Mouse (Mus musculus) CD4-positive, CD25-positive, alpha-beta regulatory T cell, adult 2 months (primary cell): ENCODE measurements around the gene Reg4.

Source experiments
- DNase-seq: peaks from one replicate; pipeline ENCODE4 v3.0.0-alpha.2; 2012; ENCODE audit warnings: low read depth, low spot score

Gene Reg4

GRCm38 (mm10) chr3:98236266-98236665 lies 14.3 kb downstream of the Reg4 start:
- DNase-seq: no peak

GRCm38 (mm10) chr3:98237240-98237639 lies 15.3 kb downstream of the Reg4 start:
- no peak for DNase-seq

GRCm38 (mm10) chr3:98238150-98238549 lies 16.2 kb downstream of the Reg4 start:
- DNase-seq: no peak

GRCm38 (mm10) chr3:98242051-98242450 lies 20.1 kb downstream of the Reg4 start:
- DNase-seq: no peak

DNA sequence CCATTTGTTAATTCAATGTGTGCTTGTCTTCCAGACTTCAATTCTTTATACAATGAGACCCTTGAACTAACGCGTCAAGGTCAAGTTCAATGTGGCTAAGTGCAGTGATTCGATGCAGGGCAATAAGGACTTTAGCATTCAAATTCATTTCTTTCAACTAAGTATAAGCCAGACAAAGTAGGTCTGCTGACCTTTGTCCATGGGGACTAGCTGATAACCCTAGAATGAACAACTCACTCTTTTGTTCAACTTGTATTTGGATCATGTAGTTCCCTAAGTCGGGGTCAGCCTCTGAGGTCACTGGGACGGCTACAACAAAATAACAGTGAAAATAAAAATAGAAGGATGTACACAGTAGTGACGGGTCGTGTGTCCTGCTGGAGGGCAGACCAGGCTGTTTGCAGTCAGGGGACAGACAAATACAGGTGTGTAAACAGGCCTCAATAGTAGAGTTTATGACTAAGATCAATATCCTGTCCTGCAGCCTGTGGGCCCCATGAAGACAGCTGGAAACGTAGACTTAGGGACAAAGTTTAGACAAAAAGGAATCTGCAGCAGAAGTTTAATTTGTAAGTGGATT lies 20.6 kb downstream of the Reg4 start:
- no peak for DNase-seq

GRCm38 (mm10) chr3:98245892-98246291 lies 23.9 kb downstream of the Reg4 start:
- no peak for DNase-seq

DNA sequence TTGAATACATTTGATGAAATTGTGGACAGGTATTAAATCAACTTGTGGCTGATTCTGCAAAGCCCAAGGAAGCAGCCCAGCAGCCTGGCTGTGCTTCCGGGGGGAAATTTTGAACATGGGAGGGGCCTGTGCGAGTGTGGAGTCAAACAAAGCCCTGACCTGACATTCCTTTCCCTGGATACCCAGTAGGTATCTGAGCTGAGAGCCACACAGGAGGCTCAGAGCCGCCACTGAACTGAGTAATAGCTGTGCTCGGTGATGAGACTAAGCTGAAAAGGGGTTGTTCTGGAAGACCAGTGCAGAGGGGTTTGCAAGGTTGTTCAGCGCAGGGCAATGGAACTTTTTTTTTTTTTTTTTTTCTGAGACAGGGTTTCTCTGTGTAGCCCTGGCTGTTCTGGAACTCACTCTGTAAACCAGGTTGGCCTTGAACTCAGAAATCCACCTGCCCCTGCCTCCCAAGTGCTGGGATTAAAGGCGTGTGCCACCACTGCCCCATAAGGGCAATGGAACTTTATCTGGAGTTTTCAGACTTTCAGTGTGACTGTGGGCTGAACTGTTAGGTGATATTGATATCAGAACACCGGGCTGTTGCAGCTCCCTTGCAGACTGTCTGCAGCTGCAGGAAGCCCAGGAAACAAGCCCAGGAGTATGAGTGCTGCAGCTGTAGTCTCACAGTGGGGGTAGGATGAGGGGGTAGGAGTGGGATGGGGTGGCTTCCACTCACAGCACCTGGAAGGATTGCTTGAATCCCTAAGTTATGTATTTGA lies 25.2 kb downstream of the Reg4 start:
- no peak for DNase-seq

GRCm38 (mm10) chr3:98249378-98249777 lies 27.4 kb downstream of the Reg4 start:
- DNase-seq: no peak

DNA sequence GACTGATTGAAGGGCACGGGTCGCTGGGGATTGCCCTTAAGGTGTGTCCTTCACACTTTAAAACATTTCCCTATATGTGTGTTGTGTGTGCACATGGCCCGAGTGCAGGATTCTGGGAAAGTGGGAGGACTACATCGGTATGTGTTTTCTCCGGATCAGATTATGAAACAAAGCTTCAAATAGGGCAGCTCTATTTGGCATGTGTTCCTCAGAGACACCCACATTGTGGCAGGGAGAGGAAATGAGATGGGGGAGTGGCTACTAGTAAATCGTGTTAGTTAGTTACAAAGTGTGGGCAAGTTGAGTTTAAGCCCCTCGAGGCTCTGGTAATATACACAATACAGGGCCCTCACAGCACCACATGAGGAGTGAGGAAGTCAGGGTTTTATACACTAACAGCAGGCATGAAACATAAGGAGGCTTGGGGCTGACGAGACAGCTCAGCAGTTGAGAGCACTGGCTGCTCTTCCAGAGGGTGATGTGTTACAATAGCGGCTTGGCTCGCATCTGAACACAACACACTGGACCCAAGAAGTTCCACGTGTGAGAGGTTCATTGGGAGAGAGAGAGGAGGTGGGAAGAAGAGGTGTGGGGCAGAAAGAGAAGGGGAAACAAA lies 28.0 kb downstream of the Reg4 start:
- DNase-seq: no peak

- DNase-seq: no peak
Observed at GRCm38 (mm10) chr3:98254059-98254458, 32.1 kb downstream of the Reg4 start.

- no peak for DNase-seq
Observed at GRCm38 (mm10) chr3:98254656-98255583, 33.0 kb downstream of the Reg4 start.

GRCm38 (mm10) chr3:98258723-98259122 lies 36.8 kb downstream of the Reg4 start:
- no peak for DNase-seq

GRCm38 (mm10) chr3:98259271-98259751 lies 37.4 kb downstream of the Reg4 start:
- no peak for DNase-seq

DNA sequence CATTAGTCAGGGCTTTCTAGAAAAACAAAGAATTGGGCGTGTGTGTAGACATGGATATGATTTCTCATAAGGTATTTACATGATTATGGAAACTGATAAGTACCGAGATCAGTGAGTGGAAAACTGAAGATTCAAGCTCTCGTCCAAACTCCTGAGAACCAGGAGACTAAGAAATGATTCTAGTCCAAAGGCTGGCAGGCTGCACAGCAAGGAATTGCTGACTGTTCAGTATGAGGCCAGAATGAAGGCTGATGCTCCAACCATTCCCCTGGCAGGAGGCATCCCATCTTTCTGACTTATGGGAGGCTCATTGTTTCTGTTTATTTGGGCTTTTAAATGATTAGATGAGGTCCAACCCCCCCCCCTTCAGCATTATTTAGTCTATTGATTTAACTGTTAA lies 38.6 kb downstream of the Reg4 start:
- no peak for DNase-seq

DNA sequence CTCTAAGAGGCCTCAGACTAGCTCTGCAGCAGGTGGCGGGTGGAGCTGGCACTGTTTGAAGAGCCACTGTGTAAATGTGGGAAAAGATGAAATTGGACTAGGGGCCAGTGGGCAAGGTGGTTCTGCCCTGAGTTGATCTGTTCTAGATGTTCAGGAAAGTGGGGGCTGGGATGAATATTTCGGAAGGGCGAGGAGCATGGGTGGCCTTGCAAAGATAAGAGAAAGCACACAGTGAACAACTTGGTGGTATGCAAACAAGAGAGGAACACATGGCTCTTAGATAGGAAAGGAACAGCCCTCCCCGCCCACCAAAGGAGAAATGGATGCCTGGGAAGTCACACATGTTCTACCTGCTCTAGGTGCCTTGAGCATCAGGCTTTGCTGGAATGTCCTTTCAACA lies 39.5 kb downstream of the Reg4 start:
- DNase-seq: no peak

- DNase-seq: no peak
Observed at GRCm38 (mm10) chr3:98262133-98262532, 40.2 kb downstream of the Reg4 start.

- no peak for DNase-seq
Observed at GRCm38 (mm10) chr3:98267249-98267651, 45.3 kb downstream of the Reg4 start.

DNA sequence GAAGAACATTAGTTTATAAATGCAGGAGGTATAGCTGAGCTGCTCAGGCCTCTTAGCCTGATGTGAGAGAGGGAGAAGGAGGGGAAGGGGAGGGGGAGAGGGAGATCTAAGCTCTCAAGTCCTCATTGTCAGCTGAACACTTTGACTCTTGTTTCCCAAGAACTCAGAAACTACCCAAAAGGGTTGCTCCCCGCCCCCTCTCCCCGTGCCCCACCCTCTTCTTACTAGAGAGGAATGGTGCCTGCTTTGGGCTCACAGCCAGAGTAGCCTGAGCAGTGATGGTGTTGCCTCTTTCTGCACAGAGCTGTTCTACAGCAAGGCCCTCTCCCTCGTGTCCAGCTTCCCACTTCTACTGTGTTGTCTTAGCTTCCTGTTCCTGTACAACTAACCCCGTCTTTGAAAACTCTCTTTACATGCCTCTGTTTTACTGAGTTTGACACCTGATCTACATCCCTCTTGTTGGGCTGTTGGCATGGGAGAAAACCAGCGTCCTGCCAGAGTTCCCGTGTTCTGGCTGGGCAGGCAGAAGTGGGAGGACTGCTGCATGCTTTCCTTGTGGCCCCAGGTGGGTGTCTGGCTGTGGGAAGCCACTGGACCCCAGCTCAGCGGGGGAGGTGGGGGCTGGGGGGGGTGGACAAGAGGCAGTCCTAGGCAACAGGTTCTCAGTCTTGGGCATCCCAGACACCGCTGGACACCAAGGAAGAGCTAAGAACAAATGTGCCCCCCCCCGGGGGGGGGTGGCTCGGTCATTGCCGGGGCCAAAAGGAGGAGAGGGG lies 51.9 kb downstream of the Reg4 start:
- no peak for DNase-seq

DNA sequence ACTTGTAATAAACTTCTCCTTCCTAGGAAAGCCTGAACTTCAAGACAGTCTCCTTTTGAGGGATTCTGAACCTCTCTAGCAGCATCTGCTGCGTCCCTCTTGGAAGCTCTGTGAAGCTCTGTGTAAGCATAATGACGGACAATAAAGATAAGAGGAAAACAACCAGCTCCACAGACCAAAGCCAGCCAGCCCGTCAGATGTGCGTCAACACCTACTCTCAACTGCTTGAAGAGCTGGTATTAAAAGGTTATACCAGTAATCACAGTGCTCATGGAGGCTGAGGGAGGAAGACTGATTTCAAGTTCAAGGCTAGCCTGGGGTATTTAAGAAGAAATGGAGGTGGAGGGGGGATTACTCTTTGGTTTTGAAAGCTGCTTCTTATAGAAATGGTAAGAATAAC lies 57.7 kb downstream of the Reg4 start:
- DNase-seq: no peak

- DNase-seq: no peak
Observed at GRCm38 (mm10) chr3:98280204-98280932, 58.4 kb downstream of the Reg4 start, which contains the start of gene Hmgcs2. Gene Hmgcs2, plus strand, starts transcription at chr3:98280435.
